Mouse (Mus musculus) stomach, postnatal 0 days (tissue): ENCODE results near the gene R3hdm1. TPM values are rescaled to one million over a fixed set of nuclear protein-coding genes. Genes with fewer than 3 reads are reported as not detected.

Experiments
- ATAC-seq: fragments of 200-750 bp; cut with Nextera tagmentation; 2 replicates; pipeline ENCODE4 v1.8.0; 2017; ENCODE audit not compliant: low FRiP score, low TSS enrichment
- DNase-seq: peaks from one replicate; pipeline ENCODE4 v3.0.0-alpha.2; 2016; ENCODE audit warnings: low spot score
- H3K27ac ChIP-seq: fragments of 300-500 bp; sonication (generic); replicated peaks from 2 replicates; pipeline ENCODE4 v1.5.1; 2014; ENCODE audit warnings: mild to moderate bottlenecking, control low read depth
- H3K27me3 ChIP-seq: fragments of 300-500 bp; sonication (generic); 2 replicates; pipeline ENCODE4 v1.6.1; 2014; ENCODE audit warnings: low read length; ENCODE audit not compliant: control insufficient read depth, insufficient read depth
- H3K36me3 ChIP-seq: fragments of 300-500 bp; sonication (generic); 2 replicates; pipeline ENCODE4 v1.6.1; 2014; ENCODE audit warnings: low read length, mixed read lengths; ENCODE audit not compliant: control insufficient read depth, insufficient read depth
- H3K4me1 ChIP-seq: fragments of 300-500 bp; sonication (generic); replicated peaks from 2 replicates; pipeline ENCODE4 v1.6.1; 2014; ENCODE audit warnings: antibody characterized with exemption; ENCODE audit not compliant: control insufficient read depth, insufficient read depth
- H3K4me2 ChIP-seq: fragments of 300-500 bp; sonication (generic); replicated peaks from 2 replicates; pipeline ENCODE4 v1.6.1; 2014; ENCODE audit warnings: low read depth, mild to moderate bottlenecking, control low read depth, moderate library complexity
- H3K4me3 ChIP-seq: fragments of 300-500 bp; sonication (generic); 2 replicates; pipeline ENCODE4 v1.5.1; 2014; ENCODE audit warnings: low read depth, low read length, control low read depth
- H3K9ac ChIP-seq: fragments of 300-500 bp; sonication (generic); 2 replicates; pipeline ENCODE4 v1.6.1; 2014; ENCODE audit warnings: mild to moderate bottlenecking, low read length, control low read depth, mixed read lengths
- H3K9me3 ChIP-seq: fragments of 300-500 bp; sonication (generic); 2 replicates; pipeline ENCODE4 v1.6.1; 2016; ENCODE audit warnings: low read length; ENCODE audit not compliant: control insufficient read depth
- CTCF ChIP-seq: IDR thresholded peaks from 2 replicates; pipeline ENCODE4 v1.5.1; 2016; ENCODE audit warnings: antibody characterized with exemption, low read depth, mild to moderate bottlenecking, moderate library complexity
- EP300 ChIP-seq: optimal IDR thresholded peaks from 2 replicates; pipeline ENCODE3; 2016; ENCODE audit warnings: antibody characterized with exemption
- WGBS: fragments of 180-500 bp; shearing (Covaris S2); extraction: QIAGEN DNeasy Blood & Tissue Kit; methylation state at CpG from one replicate; pipeline ENCODE4 v1.1.7; 2014; 5-methylcytosine and 5-hydroxymethylcytosine counted together
- polyA plus RNA-seq: library from polyadenylated mRNA; unstranded; fragments of >200 nt; fragmentation: Nextera tagmentation; extraction: Ambion mirVana; gene quantifications from 2 replicates; pipeline ENCODE4 v1.2.1, GENCODE M21; 2015

Gene R3hdm1
- polyA plus RNA-seq, 1 experiment from 2014 or later: 29.6 TPM

DNA sequence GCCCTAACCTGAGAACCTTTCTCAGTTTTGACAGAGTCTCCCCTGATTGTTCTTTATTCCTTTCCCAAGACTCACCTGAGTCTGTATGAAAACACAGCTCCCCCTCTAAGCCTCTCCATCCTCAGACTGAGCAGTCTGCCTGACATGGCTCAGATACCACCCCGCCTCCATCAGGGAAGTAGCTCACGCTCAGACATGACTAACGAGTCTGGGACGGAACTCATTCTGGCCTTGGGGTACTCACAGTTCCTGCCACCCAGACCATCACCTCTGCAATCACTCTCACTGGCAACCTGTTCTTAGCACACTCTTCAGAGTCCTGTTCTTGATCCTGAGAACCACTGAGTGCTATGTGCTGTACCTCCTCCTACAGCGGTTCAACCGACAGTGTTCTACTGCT, 38.4 kb upstream of the R3hdm1 start:
- DNase-seq: no peak
- H3K4me3 ChIP-seq: no peak overlapping the region
- no peak overlapping the region for H3K9ac ChIP-seq
- H3K27ac ChIP-seq: no peak overlapping the region
- no peaks in the 10 kb centered on the region for H3K9me3 ChIP-seq
- no peak for ATAC-seq
- H3K4me1 ChIP-seq: no peaks in the 10 kb centered on the region
- no peaks in the 10 kb centered on the region for H3K27me3 ChIP-seq
- 78% methylated on average over 6 of the region's 6 CpGs for WGBS
- H3K4me2 ChIP-seq: no peak overlapping the region
- no peaks in the 10 kb centered on the region for H3K36me3 ChIP-seq
- TF ChIP-seq CTCF: no peak
- no peak for TF ChIP-seq EP300

DNA sequence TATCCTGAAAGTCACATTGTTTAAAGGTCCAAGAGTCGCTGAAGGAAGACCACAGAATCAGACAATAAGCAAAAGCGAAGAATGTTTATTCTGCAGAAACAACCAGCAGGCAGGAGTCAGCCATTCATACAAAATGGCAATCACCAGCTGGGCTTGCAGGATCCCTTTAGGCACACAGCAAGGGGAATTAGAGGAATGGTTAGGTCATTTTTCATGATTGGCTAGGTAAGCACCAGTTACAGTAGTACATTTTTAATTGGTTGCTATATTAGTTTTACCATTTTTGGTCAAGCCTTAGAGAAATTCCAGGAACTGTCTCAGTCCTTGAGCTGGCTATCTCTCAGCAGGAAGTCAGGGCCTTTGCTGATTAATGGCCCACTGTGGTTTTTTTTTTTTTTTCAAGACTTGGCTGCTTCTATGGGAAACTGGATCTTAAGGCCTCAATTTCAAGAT, 34.1 kb upstream of the R3hdm1 start:
- no peak overlapping the region for H3K4me2 ChIP-seq
- H3K4me3 ChIP-seq: no peak overlapping the region
- no peaks in the 10 kb centered on the region for H3K36me3 ChIP-seq
- no peaks in the 10 kb centered on the region for H3K4me1 ChIP-seq
- 48% methylated on average over 2 of the region's 2 CpGs for WGBS
- no peaks in the 10 kb centered on the region for H3K27me3 ChIP-seq
- H3K9ac ChIP-seq: no peak overlapping the region
- TF ChIP-seq CTCF: no peak
- TF ChIP-seq EP300: no peak
- no peaks in the 10 kb centered on the region for H3K9me3 ChIP-seq
- DNase-seq (no peak), ATAC-seq (no peak; the same call in 1 of the 2 replicates)
- H3K27ac ChIP-seq: no peak overlapping the region

DNA sequence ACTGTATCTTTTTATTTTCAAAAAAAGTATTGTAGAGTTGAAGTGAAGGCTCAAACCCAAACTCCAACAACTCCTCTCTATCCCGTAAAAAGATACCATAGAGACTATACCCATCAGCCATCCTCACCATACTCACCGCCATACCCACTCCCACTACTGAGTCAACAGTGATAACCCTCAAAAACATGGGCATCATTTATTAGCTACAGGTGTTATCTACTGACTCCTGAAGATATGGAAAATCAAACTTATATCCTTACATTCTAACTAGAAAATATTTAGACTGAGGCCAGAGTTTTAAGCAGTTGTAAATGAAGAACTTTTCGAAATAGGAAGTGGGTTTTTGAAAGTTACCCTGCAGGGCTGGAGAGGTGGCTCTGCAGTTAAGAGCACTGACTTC, 33.1 kb upstream of the R3hdm1 start:
- 94% methylated on average over 3 of the region's 3 CpGs for WGBS
- Histone ChIP-seq H3K4me2 (no peak overlapping the region), H3K27ac (no peak overlapping the region), H3K4me3 (no peak overlapping the region), H3K9ac (no peak overlapping the region), H3K9me3 (no peaks in the 10 kb centered on the region), H3K36me3 (no peaks in the 10 kb centered on the region), H3K4me1 (no peaks in the 10 kb centered on the region), H3K27me3 (no peaks in the 10 kb centered on the region)
- DNase-seq (no peak), ATAC-seq (no peak)
- no peak for TF ChIP-seq CTCF
- no peak for TF ChIP-seq EP300

DNA sequence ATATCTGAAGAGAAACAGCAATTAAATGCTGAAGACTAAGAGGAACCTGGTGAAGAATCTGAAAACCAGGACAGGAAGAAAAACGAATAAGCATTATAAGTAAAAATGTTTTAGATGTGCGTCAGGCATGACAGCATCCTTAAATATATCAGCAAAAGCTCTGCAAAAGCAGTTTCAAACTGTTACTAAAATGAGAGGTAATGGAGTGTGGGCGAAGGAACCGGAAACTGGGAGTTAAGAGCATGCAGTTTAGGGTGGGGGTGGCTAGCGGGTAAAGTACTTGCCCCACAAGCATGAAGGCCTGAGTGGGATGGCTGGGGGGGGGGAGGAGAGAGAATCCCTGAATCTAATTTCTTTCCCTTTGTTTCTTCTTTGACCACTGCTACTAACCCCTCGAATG, 30.1 kb upstream of the R3hdm1 start:
- no peak for ATAC-seq
- no peak for DNase-seq
- H3K4me1 ChIP-seq: no peaks in the 10 kb centered on the region
- H3K9me3 ChIP-seq: no peaks in the 10 kb centered on the region
- no peak overlapping the region for H3K27ac ChIP-seq
- H3K27me3 ChIP-seq: no peaks in the 10 kb centered on the region
- H3K4me2 ChIP-seq: no peak overlapping the region
- no peaks in the 10 kb centered on the region for H3K36me3 ChIP-seq
- WGBS: 93% methylated on average over 6 of the region's 6 CpGs
- no peak for TF ChIP-seq EP300
- TF ChIP-seq CTCF: no peak
- H3K4me3 ChIP-seq: no peak overlapping the region
- no peak overlapping the region for H3K9ac ChIP-seq

DNA sequence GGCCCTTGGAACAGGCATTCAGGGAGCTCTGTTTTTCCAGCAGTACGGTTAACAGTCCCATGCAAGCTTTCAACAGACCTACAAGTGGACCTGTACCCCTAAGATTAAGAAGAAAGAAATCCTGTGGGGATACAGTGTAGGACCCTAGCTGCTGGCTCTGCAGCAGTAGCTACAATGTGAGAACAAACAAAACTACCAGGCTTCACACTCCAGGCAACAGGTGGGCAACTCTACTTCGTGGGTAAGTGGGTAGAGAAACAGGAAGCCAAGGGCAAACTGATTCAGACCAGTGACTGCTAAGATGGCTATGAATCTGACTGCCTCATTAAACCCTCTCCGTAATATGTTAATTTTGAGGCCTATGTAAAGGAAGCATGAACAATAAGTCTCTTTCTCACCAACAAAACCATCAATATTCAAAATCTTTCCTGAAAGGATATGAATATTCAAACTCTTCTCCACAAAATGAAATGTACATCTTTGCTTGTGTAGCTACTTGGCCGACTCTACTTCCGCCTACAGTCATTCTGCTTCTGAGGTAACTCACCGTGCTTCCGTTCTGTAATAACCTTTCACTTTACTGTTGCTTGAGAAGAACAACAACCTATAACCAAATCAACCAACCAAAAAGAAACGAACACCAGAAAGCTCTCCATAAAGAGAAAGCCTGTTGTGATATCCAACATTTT, 26.2 kb upstream of the R3hdm1 start:
- H3K27ac ChIP-seq: no peak overlapping the region
- no peak for TF ChIP-seq CTCF
- no peak for TF ChIP-seq EP300
- no peaks in the 10 kb centered on the region for H3K9me3 ChIP-seq
- H3K4me3 ChIP-seq: no peak overlapping the region
- no peaks in the 10 kb centered on the region for H3K4me1 ChIP-seq
- H3K27me3 ChIP-seq: no peaks in the 10 kb centered on the region
- DNase-seq (no peak), ATAC-seq (no peak)
- WGBS: 90% methylated on average over 8 of the region's 8 CpGs
- H3K4me2 ChIP-seq: no peak overlapping the region
- H3K36me3 ChIP-seq: no peaks in the 10 kb centered on the region
- no peak overlapping the region for H3K9ac ChIP-seq

DNA sequence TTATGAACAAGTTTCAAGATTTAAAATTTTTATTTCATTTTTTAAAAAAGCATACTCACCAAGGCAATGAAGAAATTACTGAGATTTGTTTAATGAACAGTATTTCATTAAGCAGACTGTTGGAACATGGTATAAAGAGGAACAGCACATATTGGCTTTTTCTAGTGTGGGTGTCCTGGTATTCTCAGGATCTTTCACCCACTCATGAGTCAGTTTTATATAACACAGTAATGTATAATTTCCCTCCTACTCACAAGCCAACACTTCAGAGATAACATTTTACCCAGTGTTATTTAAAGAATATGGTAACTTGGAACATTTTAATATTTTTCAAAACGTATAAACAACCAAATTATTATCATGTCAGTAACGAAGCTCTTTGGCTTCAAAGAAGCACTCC, 25.3 kb upstream of the R3hdm1 start:
- no peaks in the 10 kb centered on the region for H3K9me3 ChIP-seq
- H3K4me2 ChIP-seq: no peak overlapping the region
- H3K4me3 ChIP-seq: no peak overlapping the region
- DNase-seq (no peak), ATAC-seq (no peak)
- no peak overlapping the region for H3K27ac ChIP-seq
- 91% methylated on average over 2 of the region's 2 CpGs for WGBS
- H3K36me3 ChIP-seq: no peaks in the 10 kb centered on the region
- H3K4me1 ChIP-seq: no peaks in the 10 kb centered on the region
- no peaks in the 10 kb centered on the region for H3K27me3 ChIP-seq
- TF ChIP-seq CTCF: no peak
- H3K9ac ChIP-seq: no peak overlapping the region
